Mouse (Mus musculus): ENCODE results near the gene Mbnl1. TPM values are rescaled to one million over a fixed set of nuclear protein-coding genes. Genes with fewer than 3 reads are reported as not detected.

The Mbnl1 gene
- total RNA-seq, 2 experiments from 2014 or later: 339 to 401 TPM

GRCm38 (mm10) chr3:60517234-60517787 is 44.7 kb downstream of the Mbnl1 start:
- no peak for DNase-seq

DNA sequence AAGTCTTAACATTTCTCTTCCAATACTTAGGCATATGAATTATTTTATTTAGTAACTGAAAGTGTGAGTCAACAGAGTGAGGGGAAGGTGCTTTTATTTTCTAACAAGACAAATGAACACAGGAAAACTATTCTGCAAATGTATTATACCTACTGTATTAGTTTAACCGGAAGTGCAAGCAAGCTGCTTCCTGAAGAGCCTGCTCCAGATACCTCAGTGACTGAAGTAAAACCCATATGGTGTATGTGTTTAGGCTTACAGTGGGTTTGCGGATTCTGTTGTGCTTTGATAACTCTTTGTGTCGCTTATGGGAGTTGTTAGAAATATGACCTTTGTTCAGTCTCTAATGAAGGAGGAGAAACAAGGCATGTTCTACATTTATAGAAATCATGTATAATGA is 46.7 kb downstream of the Mbnl1 start:
- DNase-seq: no peak

GRCm38 (mm10) chr3:60524127-60524526 is 51.5 kb downstream of the Mbnl1 start:
- no peak for DNase-seq

DNA sequence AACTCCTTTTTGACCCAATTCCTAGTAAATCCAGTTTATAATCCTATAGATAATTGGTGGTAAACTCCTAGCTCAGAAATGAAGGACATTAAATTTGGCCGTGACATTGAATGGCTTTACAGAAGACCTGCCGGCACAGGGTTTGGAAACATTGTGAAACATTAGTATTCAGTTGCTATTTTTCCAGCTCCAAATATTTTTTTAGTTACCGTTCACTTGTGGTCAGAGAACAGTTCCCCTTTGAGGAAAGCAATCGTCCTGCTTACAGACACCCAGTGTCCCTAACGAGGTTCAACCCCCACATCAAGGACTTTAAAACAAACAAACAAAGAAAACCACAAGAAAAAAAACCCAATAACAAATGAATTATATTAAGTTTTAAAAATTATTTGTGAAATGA is 58.7 kb downstream of the Mbnl1 start:
- no peak for DNase-seq

- no peak for DNase-seq
These were observed 59.2 kb downstream of the Mbnl1 start for GRCm38 (mm10) chr3:60531826-60532225.

DNA sequence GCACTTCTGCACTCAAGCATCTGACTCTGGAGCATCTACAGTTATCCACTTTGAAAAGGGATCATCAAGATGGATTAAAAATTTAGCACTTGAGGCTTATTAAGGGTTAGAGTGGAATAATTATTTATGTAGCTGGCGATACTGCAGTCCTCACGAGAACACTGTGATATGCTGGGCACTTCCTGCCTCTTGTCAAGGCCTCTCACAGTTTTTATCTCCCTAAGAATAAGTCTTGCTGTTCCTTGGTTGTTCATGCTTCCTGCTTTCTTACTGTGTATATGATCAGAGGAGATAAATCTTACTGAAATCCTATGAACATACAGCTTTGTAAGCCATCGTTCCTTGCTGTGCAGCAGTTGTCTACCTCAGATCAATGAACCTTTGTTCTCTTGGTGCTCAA is 62.6 kb downstream of the Mbnl1 start:
- no peak for DNase-seq

DNA sequence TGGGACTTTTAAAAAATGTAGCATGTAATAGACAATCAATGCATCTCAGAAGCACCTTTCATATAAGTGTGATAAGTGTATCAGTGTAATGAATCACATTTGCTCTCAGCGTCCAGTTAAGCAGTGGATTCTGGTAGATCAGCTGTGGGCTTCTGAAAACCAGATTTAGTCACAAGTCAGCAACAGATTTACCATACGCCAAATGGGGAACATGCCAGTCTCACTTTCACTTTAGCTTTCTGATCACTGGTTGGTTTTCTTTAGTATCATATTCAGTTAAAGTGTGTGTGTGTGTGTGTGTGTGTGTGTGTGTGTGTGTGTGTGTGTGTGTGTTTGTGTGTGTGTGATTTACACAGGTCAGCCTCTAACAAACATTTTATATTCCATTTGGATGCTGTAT is 64.4 kb downstream of the Mbnl1 start:
- DNase-seq: no peak

DNA sequence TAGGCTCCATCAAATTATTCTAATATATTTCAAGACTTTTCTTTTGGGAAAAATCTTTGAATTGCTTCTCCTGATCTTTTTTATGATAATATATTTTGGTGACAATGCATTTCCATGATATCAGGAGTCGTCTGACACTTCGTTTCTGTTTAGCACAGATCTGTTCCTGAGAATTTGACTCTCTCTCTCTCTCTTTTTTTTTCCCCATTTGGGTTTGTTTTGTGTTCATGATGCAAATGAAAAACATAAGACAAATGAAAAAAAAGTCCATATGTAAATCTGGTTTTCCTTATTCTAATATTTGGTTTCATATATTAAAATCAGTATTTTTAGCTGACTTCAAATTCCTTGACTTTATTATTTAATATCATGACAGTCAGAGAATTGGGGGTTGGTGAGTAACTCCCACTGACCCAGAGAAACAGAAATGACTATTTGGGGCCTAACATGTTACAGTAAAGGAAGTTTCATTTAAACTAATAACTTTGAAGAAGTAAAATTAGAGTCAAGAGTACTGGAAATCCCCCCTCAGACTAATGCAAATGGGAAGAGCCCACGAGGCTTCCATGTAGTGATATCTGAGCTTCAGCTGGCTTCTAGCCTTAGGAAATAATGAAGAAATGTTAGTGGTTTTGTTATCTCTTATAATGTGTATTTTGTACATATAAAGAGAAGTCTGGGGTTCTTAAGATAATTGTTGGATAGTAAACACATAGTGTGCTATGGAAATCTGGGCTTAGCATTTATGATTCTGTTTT is 65.8 kb downstream of the Mbnl1 start:
- DNase-seq: no peak

DNA sequence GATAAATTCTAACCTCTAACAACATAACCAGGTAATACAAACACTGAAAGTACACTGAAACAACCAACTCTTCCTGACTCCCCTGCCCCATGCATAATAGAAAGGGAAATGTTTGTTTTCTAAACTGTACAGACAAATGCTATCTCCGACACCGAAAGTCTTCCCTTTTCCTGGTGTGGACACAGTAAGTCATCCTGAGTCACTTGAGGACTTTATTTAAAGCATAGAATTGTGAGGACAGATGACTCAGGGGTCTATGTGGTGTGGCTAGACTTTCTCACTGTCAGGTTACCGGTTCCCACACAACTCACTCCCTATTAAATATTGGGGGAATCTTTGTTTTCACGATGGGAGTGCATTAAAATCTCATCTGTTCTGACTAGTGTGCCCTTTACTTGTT is 68.5 kb downstream of the Mbnl1 start:
- no peak for DNase-seq

GRCm38 (mm10) chr3:60546196-60546595 is 73.6 kb downstream of the Mbnl1 start:
- no peak for DNase-seq

DNA sequence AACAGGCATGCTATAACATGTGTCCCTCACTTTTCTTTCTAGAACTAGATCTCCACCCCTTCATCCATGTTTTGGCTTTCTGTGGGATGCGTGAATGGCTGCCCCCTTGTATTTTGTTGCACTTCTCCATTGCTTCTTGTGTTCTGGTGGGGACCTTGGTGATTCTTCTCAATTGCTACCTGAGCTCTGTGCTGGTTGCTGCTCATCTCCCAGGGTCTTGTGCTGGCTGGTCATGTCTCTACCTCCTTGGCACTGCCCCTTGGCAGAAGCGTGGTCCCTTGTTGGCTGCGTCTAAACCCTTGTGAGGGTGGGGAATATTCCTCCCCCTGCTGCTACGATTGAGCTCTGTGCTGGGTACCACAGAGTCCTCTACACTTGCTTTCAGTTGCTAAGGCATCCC is 74.3 kb downstream of the Mbnl1 start:
- no peak for DNase-seq

DNA sequence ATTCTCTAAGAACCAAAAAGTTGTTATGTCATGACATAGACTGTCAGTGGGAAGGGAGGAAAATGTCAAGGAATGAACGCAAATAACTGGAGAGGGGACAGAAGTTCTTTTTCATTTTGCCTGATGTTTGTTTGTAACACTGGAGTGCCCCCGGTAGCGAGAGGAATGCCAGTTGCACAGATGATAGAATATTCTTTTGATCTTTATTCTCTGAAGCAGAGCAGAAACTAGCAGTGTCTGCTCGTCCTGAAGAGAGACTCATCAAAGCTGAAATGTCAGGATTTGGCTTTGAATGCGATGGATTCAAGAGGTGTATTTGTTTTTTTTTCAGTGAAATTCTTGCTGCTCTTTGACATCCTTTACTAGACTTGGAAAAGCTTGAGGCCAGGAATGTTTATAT is 77.9 kb downstream of the Mbnl1 start:
- no peak for DNase-seq

DNA sequence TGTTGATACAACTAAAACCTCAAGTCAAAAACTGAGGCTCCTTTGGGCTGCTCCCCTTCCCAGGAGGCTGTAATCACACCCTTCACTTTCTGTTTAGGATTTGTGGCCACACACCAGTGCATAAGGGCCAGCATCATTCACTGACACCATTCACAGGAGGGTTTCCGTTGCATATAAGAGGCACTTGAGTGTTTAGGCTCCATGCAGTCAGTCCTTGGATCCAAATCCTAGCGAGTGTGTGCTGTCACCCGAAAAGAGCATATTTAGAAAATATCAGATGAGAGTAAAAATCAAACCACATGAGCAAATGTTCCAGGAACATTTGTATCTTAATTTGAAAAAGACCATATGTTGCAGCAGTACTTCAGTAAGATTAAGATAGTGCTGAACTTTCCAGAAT is 79.0 kb downstream of the Mbnl1 start:
- no peak for DNase-seq

DNA sequence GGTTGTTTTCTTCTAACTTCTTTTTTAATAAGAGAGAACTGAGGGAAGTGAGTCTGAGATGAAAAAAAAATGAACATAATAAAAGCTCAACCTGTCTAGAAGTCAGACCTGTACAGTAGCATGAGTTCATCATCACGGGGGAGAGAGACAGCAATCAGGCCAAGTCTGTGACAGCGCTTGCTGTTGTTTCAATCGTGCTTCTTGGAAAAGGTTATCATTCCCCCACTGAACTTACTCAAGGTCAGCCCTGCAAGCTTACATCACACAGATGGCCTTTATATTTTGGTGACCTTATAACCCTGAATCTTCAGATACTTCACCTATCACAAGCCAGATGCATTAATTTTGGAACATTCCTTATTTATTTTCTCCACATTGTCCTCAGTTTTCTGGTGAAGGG is 80.4 kb downstream of the Mbnl1 start:
- DNase-seq: no peak

GRCm38 (mm10) chr3:60556596-60556995 is 84.0 kb downstream of the Mbnl1 start:
- no peak for DNase-seq

GRCm38 (mm10) chr3:60558252-60558862 is 85.7 kb downstream of the Mbnl1 start:
- no peak for DNase-seq

GRCm38 (mm10) chr3:60559762-60560161 is 87.1 kb downstream of the Mbnl1 start:
- DNase-seq: no peak

- no peak for DNase-seq
These were observed 91.1 kb downstream of the Mbnl1 start for GRCm38 (mm10) chr3:60563529-60564243.

DNA sequence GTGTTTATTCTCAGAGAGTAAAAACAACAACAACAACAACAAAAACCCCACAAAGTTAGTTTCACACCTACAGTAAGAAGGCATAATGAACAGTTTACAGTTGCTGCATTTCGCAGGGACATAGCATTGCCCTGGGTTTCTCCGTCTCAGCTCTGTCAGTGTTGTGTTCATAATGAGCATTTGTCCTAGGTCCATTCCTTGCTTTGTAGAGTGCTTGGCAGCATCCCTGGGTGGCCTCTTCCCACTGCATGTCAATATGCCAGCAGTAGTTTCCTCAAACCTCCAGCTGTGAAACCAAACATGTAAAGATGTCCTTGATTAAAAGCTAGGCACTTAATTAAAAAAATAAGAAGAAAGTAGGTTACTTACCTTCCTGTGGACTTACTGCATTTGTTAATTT is 91.6 kb downstream of the Mbnl1 start:
- DNase-seq: no peak

- DNase-seq: no peak
These were observed 92.6 kb downstream of the Mbnl1 start for GRCm38 (mm10) chr3:60565204-60565603.

DNA sequence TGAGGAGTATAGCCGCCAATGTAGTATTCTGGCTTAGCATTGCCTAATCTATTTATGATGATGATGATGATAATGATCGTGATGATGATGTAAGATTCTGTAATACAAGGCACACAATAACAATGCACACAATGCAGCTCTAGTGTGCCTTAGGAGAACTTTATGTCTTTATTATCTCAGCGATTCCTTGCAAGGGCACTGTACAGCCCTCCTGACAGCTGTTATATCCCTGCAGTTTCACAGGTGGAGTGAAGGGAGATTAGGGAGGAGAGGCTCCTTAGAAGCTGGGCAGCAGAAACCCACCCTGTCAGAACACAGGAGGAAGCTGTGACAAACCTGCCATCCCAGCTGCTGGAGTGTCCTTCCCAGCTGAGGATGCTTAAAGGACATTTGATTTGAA is 93.3 kb downstream of the Mbnl1 start:
- DNase-seq: no peak

DNA sequence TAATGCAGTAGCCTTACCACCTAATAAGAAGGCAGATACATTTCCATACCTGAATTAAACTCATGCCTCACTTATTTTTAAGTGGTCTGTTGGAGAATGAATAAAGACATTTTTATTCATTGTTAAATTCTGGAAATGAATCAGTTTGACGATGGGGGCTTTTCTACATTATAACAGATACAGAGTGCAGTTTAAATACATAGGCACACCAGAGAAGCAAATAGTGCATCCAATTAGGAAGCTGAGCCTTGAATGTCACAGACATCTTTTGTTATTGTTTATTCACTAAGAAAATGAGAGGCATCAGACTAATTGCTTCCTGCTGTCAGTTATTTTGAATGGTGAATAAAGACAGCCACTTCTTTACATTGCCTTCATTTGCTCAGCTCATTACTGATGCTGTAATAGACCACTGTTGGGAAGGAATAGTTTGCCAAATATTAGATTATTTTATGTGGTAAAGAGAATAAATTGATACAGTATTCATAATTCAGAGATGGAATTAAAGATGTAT is 95.6 kb downstream of the Mbnl1 start:
- no peak for DNase-seq
